Mouse (Mus musculus) MEL (cell line): ENCODE data around the gene Tmem107.

Experiments
- CHD1 ChIP-seq: IDR thresholded peaks from 2 replicates; pipeline ENCODE4 v1.6.1; 2012; ENCODE audit warnings: low read depth, mild to moderate bottlenecking, inconsistent platforms, low read length, improper control_type of control experiment
- CHD2 ChIP-seq: IDR thresholded peaks from 2 replicates; pipeline ENCODE4 v1.6.1; 2011; ENCODE audit warnings: low read length, improper control_type of control experiment
- CTCF ChIP-seq, 3 experiments: IDR thresholded peaks in 2 of 3; conservative IDR thresholded peaks in 1 of 3; 2 replicates each; pipeline ENCODE4 v1.5.1; 2011 to 2012; ENCODE audit warnings: low read length in 3 of 3, low read depth in 2 of 3, mild to moderate bottlenecking in 2 of 3, improper control_type of control experiment in 1 of 3, inconsistent platforms in 1 of 3, mixed read lengths in 1 of 3, moderate library complexity in 1 of 3; ENCODE audit not compliant: control insufficient read depth in 1 of 3, insufficient read depth in 1 of 3, poor library complexity in 1 of 3, severe bottlenecking in 1 of 3
- GABPA ChIP-seq: IDR thresholded peaks from 2 replicates; pipeline ENCODE4 v1.6.1; 2012; ENCODE audit warnings: low read depth, mild to moderate bottlenecking, inconsistent platforms, low read length, improper control_type of control experiment, moderate library complexity
- MEF2A ChIP-seq: IDR thresholded peaks from 2 replicates; pipeline ENCODE4 v1.6.1; 2014; ENCODE audit warnings: low read depth, mild to moderate bottlenecking, inconsistent platforms, low read length, improper control_type of control experiment; ENCODE audit not compliant: poor library complexity, insufficient replicate concordance, severe bottlenecking; ENCODE audit errors: extremely low read depth
- POLR2A ChIP-seq, 2 experiments: IDR thresholded peaks; 2 replicates each; pipeline ENCODE4 v1.6.1; 2011 to 2012; ENCODE audit warnings: low read length in 2 of 2, mild to moderate bottlenecking in 2 of 2, control low read depth in 1 of 2, improper control_type of control experiment in 1 of 2, low read depth in 1 of 2, moderate library complexity in 1 of 2; ENCODE audit not compliant: control insufficient read depth in 1 of 2, insufficient read depth in 1 of 2, poor library complexity in 1 of 2
- SIN3A ChIP-seq: IDR thresholded peaks from 2 replicates; pipeline ENCODE4 v1.6.1; 2012; ENCODE audit warnings: low read length, improper control_type of control experiment, inconsistent platforms
- TAL1 ChIP-seq: IDR thresholded peaks from 2 replicates; pipeline ENCODE4 v1.6.1; 2012; ENCODE audit warnings: mild to moderate bottlenecking, inconsistent platforms, low read length, moderate library complexity, mixed read lengths
- ZKSCAN1 ChIP-seq: IDR thresholded peaks from 2 replicates; pipeline ENCODE4 v1.6.1; 2012; ENCODE audit warnings: low read depth, mild to moderate bottlenecking, inconsistent platforms, low read length, improper control_type of control experiment, moderate library complexity
- ZNF384 ChIP-seq: IDR thresholded peaks from 2 replicates; pipeline ENCODE4 v1.6.1; 2012; ENCODE audit warnings: low read depth, mild to moderate bottlenecking, inconsistent platforms, low read length, improper control_type of control experiment

DNA sequence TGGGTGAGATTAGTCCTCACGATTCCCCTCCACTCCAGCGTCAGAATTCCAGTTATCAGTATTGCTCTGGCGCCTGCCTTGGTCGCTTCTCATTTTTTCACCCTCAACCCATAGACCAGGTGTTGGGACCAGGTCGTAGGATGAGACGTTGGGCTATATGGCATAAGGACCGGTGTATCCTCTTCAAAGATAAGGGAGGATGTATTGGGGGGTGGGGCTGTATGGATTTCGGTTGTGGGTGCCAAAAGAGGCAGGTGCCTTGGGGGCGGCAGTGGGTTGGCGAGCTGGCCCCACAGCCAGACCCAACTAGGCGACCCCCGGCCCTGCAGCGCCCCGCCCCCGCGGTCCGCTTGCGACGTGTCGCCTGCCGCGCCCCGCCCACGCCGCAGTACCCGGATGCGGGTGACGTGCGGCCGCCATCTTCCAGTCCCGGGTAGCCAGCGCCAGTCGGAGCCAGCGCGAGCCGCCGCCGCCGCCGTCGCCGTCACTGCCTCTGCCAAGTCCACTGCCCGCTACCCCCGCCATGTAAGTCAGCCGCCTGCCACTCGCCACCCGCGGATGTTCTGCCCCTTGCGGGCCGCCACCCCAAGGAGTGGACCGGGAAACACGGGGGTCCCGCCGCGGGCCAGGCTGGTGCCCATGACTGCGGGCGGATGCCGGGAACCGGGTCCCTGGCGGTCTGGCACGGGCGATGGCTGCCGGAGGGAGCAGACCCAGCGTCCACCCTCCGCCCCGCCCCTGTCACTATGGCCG lies 17.7 kb downstream of the Tmem107 start, which contains the start of gene Vamp2:
- TF ChIP-seq GABPA (no peak), TAL1 (no peak), CTCF (IDR thresholded peaks at IDR 0.05 in 2 of 3, conservative IDR thresholded peaks at IDR 0.05 in 1 of 3; ENCODE audit: control insufficient read depth in 1 of 3, insufficient read depth in 1 of 3, low read depth in 2 of 3, low read length in 3 of 3, poor library complexity in 1 of 3, severe bottlenecking in 1 of 3) (no peak), CHD1 (no peak), SIN3A (peak; percentile 65), ZNF384 (no peak), ZKSCAN1 (no peak), MEF2A (no peak), POLR2A (IDR thresholded peaks at IDR 0.05; ENCODE audit: control insufficient read depth in 1 of 2, insufficient read depth in 1 of 2, low read depth in 1 of 2, low read length in 2 of 2, poor library complexity in 1 of 2) (peak; percentile 67 to 87; a peak in 3 of 4 replicates), CHD2 (no peak)
